Mouse (Mus musculus) urinary bladder, postnatal 14 days (tissue): ENCODE data around the gene Meis2.
A peak's percentile ranks its signal among the peaks of the same experiment; 100 is the strongest.

ENCODE experiments used
- DNase-seq: peaks from one replicate; pipeline ENCODE4 v3.0.0; 2021; ENCODE audit warnings: low spot score

The Meis2 gene

GRCm38 (mm10) chr2:115857123-115858080 lies 208.2 kb downstream of the Meis2 start:
- DNase-seq, result no peak

GRCm38 (mm10) chr2:115856401-115857073 lies 209.1 kb downstream of the Meis2 start:
- no peak for DNase-seq

DNA sequence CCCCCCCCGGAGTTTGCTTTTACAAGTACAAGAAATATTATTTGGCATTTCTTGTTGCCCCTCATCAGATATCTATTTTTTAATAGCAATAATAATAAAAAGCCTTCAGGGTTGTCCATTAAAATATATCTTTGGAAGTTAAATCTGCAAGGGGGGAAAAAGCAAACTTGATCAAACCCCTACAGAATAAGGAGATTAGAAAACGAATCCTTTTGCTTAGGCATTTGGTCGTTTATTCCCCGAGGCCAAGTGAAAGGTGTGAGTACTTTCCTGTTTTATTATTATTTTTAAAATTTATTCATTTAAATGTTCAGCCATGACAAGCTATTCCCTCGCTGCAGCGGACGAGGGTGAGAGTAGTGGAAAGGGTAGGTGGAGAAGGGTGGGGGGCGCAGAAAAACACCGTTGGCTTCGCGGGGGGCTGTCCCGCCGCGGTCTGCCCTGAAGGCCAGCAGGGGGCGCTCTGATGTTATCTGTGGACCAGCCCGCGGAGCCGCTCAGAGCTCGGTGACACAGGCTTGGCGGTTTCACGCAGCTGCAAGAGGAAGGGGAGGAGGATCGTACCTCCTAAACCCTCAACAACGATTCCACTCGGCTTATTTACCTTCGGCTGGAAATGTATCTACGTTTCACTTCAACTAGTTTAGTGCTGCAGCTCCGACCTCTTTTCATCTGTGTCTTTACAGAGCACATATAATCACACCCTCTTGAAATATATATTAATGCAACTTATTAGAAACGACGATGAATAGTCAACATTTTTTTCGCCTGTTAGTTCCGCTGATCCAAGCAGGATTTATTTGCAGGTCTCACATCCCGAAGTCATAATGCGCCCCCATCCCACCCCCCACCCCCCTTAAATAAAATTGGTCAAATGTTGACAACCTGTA lies 209.9 kb downstream of the Meis2 start:
- peak; percentile 88 for DNase-seq

GRCm38 (mm10) chr2:115854828-115855311 lies 210.8 kb downstream of the Meis2 start:
- DNase-seq, result no peak

- DNase-seq, result no peak
These were observed 211.4 kb downstream of the Meis2 start for GRCm38 (mm10) chr2:115854007-115854827.

DNA sequence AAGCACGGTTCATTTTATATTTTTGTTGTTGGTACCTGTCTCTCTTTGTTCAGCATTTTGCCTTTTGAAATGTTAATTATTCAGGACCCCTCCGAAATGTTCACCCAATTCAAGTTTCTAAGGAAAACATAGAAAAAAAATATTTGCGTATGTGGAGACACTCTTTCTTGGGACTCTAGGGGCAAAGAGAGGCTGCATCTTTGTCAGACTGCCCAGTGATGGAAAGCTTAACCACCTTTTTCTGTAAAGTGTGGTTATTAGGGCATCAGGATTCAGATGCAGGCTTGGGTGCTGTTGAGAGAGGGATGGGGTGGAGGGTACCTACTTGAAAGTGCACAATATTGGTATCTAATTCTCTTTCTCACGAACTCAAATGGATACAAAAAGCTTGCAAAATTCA lies 212.4 kb downstream of the Meis2 start:
- no peak for DNase-seq

GRCm38 (mm10) chr2:115852615-115853014 lies 213.0 kb downstream of the Meis2 start:
- peak; percentile 60 for DNase-seq

GRCm38 (mm10) chr2:115852109-115852508 lies 213.5 kb downstream of the Meis2 start:
- DNase-seq, result no peak

DNA sequence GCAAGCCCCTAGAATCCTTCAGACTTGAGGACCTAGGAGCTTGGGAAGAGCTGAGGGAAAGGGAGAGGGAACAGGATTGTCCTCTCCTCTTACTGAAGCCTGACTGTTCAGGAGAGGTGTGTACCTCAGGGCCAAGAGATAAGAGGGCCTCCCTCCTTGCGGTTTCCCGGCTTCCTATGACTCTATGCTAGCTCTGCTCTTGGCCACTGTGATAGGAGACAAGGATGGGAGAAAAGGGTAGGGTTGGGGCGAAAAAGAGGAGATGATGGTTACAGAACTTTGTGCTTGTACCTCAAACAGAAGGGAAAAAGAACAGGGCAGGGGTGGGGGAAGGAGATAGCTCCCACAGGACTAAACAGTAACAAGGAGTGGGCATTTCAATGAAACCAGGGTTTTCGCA lies 214.7 kb downstream of the Meis2 start:
- no peak for DNase-seq

GRCm38 (mm10) chr2:115842821-115843220 lies 222.8 kb downstream of the Meis2 start:
- DNase-seq, result no peak

DNA sequence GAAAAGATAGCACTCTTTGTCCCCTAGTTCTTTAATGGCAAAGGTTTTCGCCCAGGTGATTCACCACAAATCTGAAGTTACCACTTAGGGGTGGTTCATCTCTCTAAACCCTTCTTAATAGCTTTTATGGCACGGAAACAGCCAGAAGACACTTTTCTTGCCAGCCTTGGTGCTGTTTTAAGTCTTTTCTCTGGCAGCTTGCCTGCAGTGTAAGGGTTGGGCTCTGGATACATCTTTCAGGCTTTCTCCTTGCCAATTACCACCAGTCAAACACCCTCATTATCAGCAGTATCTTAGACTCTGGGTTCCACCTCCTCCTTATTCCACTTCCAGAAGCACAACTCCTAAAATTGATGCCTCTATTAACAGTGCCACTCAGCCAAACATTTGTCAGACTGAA lies 229.6 kb downstream of the Meis2 start:
- peak; percentile 19 for DNase-seq

DNA sequence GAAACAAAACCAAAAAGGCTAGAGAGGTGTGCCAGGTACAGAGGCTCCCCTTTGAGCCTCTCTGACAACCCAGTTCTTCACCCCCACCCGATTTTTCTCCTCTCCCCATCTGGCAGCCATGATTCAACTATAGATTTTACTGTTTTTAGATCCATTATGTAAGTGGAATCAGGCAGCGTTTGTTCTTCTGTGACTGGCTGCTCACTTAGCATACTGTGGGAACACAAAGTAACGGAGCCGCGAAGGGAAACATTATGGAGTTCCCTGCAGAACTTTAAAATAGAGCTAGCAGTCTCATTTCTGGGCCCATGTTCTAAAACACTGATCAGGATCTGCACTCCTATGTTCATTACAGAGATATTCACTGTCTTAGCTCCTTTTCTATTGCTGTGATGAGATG lies 243.3 kb downstream of the Meis2 start:
- DNase-seq, result no peak

DNA sequence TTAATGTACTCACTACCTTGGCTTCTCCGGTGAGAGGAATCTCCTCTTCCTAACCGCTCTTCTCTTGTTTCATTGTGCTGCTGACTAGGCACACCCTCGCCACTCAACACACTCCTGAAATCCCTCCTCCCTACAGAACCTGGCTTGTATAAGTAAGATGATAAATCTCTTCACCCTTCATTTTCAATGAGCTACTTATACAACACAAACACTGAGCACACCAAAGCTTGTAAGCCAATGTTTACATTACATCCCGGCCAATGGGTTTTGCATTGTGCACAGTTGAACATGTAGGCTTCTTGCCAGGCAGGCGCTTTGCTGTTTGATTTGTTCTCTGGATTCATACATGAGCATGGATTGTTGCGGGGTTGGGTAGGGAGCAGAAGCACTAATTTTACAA lies 247.7 kb downstream of the Meis2 start:
- no peak for DNase-seq

DNA sequence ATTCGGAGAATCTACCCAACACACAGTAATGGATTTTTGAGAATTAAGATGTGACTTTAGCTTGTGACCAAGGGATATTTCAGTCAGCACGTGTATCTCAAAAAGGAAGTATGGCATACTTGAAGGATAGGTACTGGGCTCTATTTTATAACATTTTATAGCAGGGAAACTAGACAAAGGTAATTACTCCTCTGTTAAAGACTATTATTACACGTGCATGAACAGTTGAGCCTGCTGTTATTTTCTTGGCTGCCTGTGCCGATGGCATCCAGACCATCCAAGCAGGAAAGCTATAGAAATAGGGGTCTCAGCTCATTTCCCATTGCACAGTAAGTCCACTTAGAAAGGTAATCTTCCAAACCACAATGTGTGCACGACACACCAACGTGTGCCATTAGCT lies 251.9 kb downstream of the Meis2 start:
- no peak for DNase-seq

DNA sequence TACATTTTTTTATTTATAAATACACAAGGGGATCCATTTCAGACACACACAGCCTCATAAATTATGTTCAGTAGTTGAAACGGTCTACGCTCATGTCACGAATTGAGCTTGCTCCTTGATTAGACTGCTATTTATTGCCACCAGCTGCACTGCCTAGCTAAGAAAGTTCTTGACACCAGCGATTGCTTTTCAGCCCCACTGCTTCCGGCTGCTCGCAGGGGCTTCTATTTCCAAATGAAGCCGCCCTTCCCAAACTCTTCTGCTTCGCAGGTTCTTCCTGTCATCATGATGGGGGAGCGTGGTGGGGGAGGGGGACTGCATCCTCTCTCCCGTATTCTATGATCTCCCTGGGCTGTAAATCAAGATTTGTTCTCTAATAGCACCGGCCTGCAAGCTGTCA lies 252.3 kb downstream of the Meis2 start:
- no peak for DNase-seq
